Mouse (Mus musculus): Measurements from ENCODE around the gene Acadvl. TPM values are rescaled to one million over a fixed set of nuclear protein-coding genes. Genes with fewer than 3 reads are reported as not detected.

The Acadvl gene
- total and polyA plus RNA-seq, 3 experiments = 92.5 to 123 TPM; not detected in 1

DNA sequence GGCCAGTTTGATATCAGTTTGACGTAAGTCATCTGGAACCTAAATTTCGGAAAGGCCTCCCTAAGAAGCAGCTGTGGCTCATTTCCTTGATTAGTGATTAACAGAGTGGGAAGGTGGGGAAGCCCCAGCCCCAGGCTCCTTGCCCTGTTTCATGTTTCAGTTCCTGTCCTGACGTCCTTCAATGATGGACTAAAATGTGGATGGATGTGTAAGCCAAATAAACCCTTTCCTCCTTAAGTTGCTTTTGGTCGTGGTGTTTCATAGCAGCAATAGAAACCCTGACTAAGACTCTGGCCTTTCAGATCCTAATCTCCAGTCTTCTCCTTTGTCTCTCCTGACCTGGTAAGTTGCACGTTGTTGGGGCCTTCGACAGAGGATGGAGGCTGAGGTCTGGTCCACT lies 45.0 kb downstream of the Acadvl start (continued):
- TF ChIP-seq MYB (IDR thresholded peaks at IDR 0.05; ENCODE audit: low read depth, low read length) = no peak
- no peak for TF ChIP-seq MAX (IDR thresholded peaks at IDR 0.05; ENCODE audit: low read length)

DNA sequence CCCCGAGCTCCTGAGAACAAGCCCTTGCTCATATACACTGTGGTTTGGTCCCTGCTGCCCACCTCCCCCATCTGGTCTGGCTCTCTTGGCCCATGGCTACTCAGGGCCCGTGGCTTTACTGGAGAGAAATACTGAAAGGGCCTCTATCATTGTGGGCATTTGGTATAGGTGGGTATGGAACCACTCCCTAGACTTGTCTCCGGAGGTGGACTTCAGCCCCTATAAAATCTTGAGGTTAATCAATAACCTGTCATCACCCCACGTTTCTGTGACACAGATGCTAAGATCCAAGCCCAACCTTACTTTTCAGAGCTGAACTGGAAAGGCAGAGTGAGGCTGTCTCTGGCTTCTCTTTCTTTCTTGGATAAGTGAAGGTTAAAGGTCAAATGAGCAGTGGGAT lies 46.4 kb downstream of the Acadvl start:
- H3K9ac ChIP-seq (ENCODE audit: control insufficient read depth, low read depth, low read length, poor library complexity, severe bottlenecking) = no peak overlapping the region
- H3K27me3 ChIP-seq (ENCODE audit: control insufficient read depth in 1 of 2, insufficient read depth in 2 of 2, low read length in 2 of 2) = no peaks in the 10 kb centered on the region
- H3K4me3 ChIP-seq (ENCODE audit: control insufficient read depth in 1 of 2, insufficient read depth in 1 of 2, low read depth in 2 of 2, low read length in 2 of 2) = no peak overlapping the region
- peak; percentile 13; the same call in 1 of the 2 replicates for TF ChIP-seq POLR2AphosphoS2 (IDR thresholded peaks at IDR 0.05; ENCODE audit: low read length)
- TF ChIP-seq MXI1 (IDR thresholded peaks at IDR 0.05; ENCODE audit: low read depth, low read length) = no peak
- no peak for DNase-seq (ENCODE audit: low read depth, low spot score)
- no peaks in the 10 kb centered on the region for H3K9me3 ChIP-seq (replicated peaks; ENCODE audit: insufficient read depth, low read length)
- peaks cover 0 to 4% of the 10 kb centered on the region in 2 experiments; a peak in 2 of 4 replicates for H3K4me1 ChIP-seq (ENCODE audit: control insufficient read depth in 1 of 2, insufficient read depth in 2 of 2, low read length in 2 of 2)
- no peaks in the 10 kb centered on the region for H3K79me2 ChIP-seq (ENCODE audit: control insufficient read depth, insufficient read depth, low read length, poor library complexity)
- no peak overlapping the region for H3K27ac ChIP-seq (ENCODE audit: control insufficient read depth, low read depth, low read length)
- peaks cover 4 to 19% of the 10 kb centered on the region in 2 experiments for H3K36me3 ChIP-seq (ENCODE audit: control insufficient read depth in 1 of 2, insufficient read depth in 2 of 2, low read length in 2 of 2)

DNA sequence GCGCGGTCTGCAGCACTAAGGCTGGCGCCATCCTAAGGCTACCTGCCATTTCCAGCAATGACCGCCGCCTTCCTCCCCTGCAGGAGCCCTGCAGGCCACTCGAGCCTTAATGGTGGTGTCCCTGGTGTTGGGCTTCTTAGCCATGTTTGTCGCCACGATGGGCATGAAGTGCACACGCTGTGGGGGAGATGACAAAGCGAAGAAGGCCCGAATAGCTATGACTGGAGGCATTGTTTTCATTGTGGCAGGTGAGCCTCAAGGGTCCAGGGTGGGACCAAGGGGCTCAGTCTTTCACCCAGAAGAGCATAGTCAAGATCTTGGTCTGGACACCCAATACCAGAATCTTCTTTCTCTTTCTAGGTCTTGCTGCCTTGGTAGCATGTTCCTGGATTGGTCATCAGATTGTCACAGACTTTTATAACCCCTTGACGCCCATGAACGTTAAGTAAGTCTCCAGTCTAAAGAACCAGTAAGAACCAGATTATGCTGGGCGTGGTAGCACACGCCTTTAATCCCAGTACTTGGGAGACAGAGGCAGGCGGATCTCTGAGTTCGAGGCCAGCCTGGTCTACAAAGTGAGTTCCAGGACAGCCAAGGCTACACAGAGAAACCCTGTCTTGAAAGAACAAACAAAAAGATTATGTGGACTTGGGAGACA lies 48.2 kb downstream of the Acadvl start:
- Histone ChIP-seq H3K4me3 (ENCODE audit: control insufficient read depth in 1 of 2, insufficient read depth in 1 of 2, low read depth in 2 of 2, low read length in 2 of 2) (peak overlapping the region; percentile 26 to 31; a peak in 3 of 4 replicates), H3K9ac (ENCODE audit: control insufficient read depth, low read depth, low read length, poor library complexity, severe bottlenecking) (peak overlapping the region; percentile 45), H3K4me1 (ENCODE audit: control insufficient read depth in 1 of 2, insufficient read depth in 2 of 2, low read length in 2 of 2) (peaks cover 0 to 5% of the 10 kb centered on the region in 2 experiments; a peak in 2 of 4 replicates), H3K9me3 (replicated peaks; ENCODE audit: insufficient read depth, low read length) (no peaks in the 10 kb centered on the region), H3K27me3 (ENCODE audit: control insufficient read depth in 1 of 2, insufficient read depth in 2 of 2, low read length in 2 of 2) (no peaks in the 10 kb centered on the region), H3K79me2 (ENCODE audit: control insufficient read depth, insufficient read depth, low read length, poor library complexity) (no peaks in the 10 kb centered on the region), H3K27ac (ENCODE audit: control insufficient read depth, low read depth, low read length) (no peak overlapping the region), H3K36me3 (ENCODE audit: control insufficient read depth in 1 of 2, insufficient read depth in 2 of 2, low read length in 2 of 2) (peaks cover 4 to 9% of the 10 kb centered on the region in 2 experiments)
- TF ChIP-seq SMC3 (IDR thresholded peaks at IDR 0.05; ENCODE audit: low read depth, low read length) = no peak
- no peak for TF ChIP-seq E2F4 (IDR thresholded peaks at IDR 0.05; ENCODE audit: borderline replicate concordance, low read depth, low read length)
- TF ChIP-seq HCFC1 (IDR thresholded peaks at IDR 0.05; ENCODE audit: low read depth, low read length) = 0 out of 2 replicates have a peak, but pooled peaks have one; percentile 8
- peak; percentile 77 for TF ChIP-seq POLR2AphosphoS2 (IDR thresholded peaks at IDR 0.05; ENCODE audit: low read length)
- no peak for TF ChIP-seq MAZ (IDR thresholded peaks at IDR 0.05; ENCODE audit: low read depth, low read length)
- no peak for TF ChIP-seq ZNF384 (IDR thresholded peaks at IDR 0.05; ENCODE audit: low read depth, low read length)
- no peak for TF ChIP-seq GABPA (IDR thresholded peaks at IDR 0.05; ENCODE audit: low read depth, low read length)
- no peak for DNase-seq (ENCODE audit: low read depth, low spot score)
